Mouse (Mus musculus): ENCODE measurements at regions not wholly inside any gene's neighbourhood (a gene's known extent, or its start where the extent isn't known, plus 50 kb on each side); places are given as distances from the start of the nearest gene placed in this dataset.

DNA sequence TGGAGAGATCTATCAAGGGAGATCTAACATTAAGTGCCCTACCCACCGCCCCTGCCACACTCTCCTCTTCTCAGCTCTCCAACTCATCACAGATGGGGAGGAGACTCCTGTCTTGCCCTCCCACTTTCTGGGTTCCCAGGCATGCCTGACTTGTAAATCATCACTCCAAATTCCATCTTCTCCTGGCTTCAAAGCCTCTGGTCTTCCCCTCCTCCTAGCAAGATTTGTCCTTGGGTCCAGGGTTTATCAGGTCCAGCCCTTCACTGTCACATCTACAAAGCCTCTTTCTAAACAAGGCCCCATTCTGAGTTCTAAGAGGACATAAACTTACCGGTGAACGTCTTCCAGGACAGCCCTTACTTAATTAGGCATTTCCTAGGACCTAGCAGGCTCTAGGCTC is 73.3 kb upstream of the Col5a1 start:
- DNase-seq (ENCODE audit: extremely low read depth, insufficient read length, low spot score), result peak; percentile 44

- DNase-seq (ENCODE audit: extremely low read depth, insufficient read length, low spot score), result peak; percentile 62
Measured at GRCm38 (mm10) chr2:27813370-27813769, 72.9 kb upstream of the Col5a1 start.

- DNase-seq (ENCODE audit: extremely low read depth, insufficient read length, low spot score), result peak; percentile 55
Measured at GRCm38 (mm10) chr2:27818656-27819055, 67.6 kb upstream of the Col5a1 start.

GRCm38 (mm10) chr2:27826826-27827225 is 59.4 kb upstream of the Col5a1 start:
- no peak for DNase-seq (ENCODE audit: extremely low read depth, insufficient read length, low spot score)

- DNase-seq (ENCODE audit: extremely low read depth, insufficient read length, low spot score), result peak; percentile 35
Measured at GRCm38 (mm10) chr2:27827582-27827981, 58.6 kb upstream of the Col5a1 start.

GRCm38 (mm10) chr2:27828237-27828636 is 58.0 kb upstream of the Col5a1 start:
- no peak for DNase-seq (ENCODE audit: extremely low read depth, insufficient read length, low spot score)

- no peak for DNase-seq (ENCODE audit: extremely low read depth, insufficient read length, low spot score)
Measured at GRCm38 (mm10) chr2:27829551-27829950, 56.7 kb upstream of the Col5a1 start.

DNA sequence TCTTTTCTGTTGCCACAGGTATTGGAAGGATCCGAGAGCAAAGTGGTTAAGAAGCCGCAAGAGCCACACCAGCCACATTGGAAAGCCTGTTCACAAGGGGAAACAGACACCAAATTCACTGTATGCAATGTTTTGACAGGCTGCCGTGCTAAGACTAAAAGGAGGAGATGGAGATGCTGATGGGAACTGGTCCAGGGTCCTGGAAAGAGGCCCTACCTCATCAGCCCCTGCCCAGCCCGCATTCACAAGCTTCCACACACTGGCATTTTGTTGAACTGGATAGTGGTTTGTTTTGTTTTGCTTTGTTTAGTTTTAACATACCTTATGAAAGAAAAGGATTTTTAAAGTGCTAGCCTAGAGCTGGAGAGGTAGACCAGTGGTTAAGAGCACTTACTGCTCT is 51.3 kb upstream of the Col5a1 start:
- DNase-seq (ENCODE audit: extremely low read depth, insufficient read length, low spot score), result no peak

GRCm38 (mm10) chr2:27835758-27836460 is 50.3 kb upstream of the Col5a1 start:
- peak; percentile 71 for DNase-seq (ENCODE audit: extremely low read depth, insufficient read length, low spot score)
